Mouse (Mus musculus) forelimb bud, embryonic 11.5 days (tissue): ENCODE measurements around the gene Stk24.

Experiments used
- DNase-seq: peaks from one replicate; pipeline ENCODE4 v3.0.0-alpha.2; 2012; ENCODE audit warnings: low read depth, low spot score

Gene Stk24

GRCm38 (mm10) chr14:121351737-121352136, 28.1 kb downstream of the Stk24 start:
- no peak for DNase-seq

GRCm38 (mm10) chr14:121350011-121350410, 29.8 kb downstream of the Stk24 start:
- no peak for DNase-seq

GRCm38 (mm10) chr14:121349291-121349690, 30.5 kb downstream of the Stk24 start:
- DNase-seq = no peak

GRCm38 (mm10) chr14:121348256-121348655, 31.6 kb downstream of the Stk24 start:
- no peak for DNase-seq

GRCm38 (mm10) chr14:121347134-121347533, 32.7 kb downstream of the Stk24 start:
- DNase-seq = no peak

GRCm38 (mm10) chr14:121346654-121347053, 33.2 kb downstream of the Stk24 start:
- DNase-seq = no peak

GRCm38 (mm10) chr14:121346053-121346452, 33.8 kb downstream of the Stk24 start:
- no peak for DNase-seq

GRCm38 (mm10) chr14:121344928-121345327, 34.9 kb downstream of the Stk24 start:
- no peak for DNase-seq

GRCm38 (mm10) chr14:121342885-121343284, 36.9 kb downstream of the Stk24 start:
- no peak for DNase-seq

- DNase-seq = no peak
These were observed 39.8 kb downstream of the Stk24 start for GRCm38 (mm10) chr14:121339951-121340401.

GRCm38 (mm10) chr14:121338819-121339573, 40.8 kb downstream of the Stk24 start:
- DNase-seq = no peak

- DNase-seq = no peak
These were observed 49.8 kb downstream of the Stk24 start for GRCm38 (mm10) chr14:121330090-121330408.

GRCm38 (mm10) chr14:121329401-121330089, 50.3 kb downstream of the Stk24 start:
- no peak for DNase-seq

GRCm38 (mm10) chr14:121328878-121329277, 50.9 kb downstream of the Stk24 start:
- no peak for DNase-seq

GRCm38 (mm10) chr14:121326432-121326831, 53.4 kb downstream of the Stk24 start:
- DNase-seq = no peak

- no peak for DNase-seq
These were observed 55.1 kb downstream of the Stk24 start for GRCm38 (mm10) chr14:121324521-121325330.

GRCm38 (mm10) chr14:121322641-121323040, 57.2 kb downstream of the Stk24 start:
- no peak for DNase-seq

- DNase-seq = no peak
These were observed 57.7 kb downstream of the Stk24 start for GRCm38 (mm10) chr14:121322150-121322549.

- DNase-seq = no peak
These were observed 61.4 kb downstream of the Stk24 start for GRCm38 (mm10) chr14:121318382-121318781.

- DNase-seq = no peak
These were observed 62.5 kb downstream of the Stk24 start for GRCm38 (mm10) chr14:121317312-121317671.

GRCm38 (mm10) chr14:121316631-121317311, 63.0 kb downstream of the Stk24 start:
- DNase-seq = no peak

- DNase-seq = no peak
These were observed 63.7 kb downstream of the Stk24 start for GRCm38 (mm10) chr14:121316136-121316535.
